Mouse (Mus musculus): ENCODE results near the gene Anxa5.

Gene Anxa5

GRCm38 (mm10) chr3:36475532-36476087, at the start of gene Anxa5, which contains the start of gene 1810062G17Rik:
Anxa5 (minus strand) TSS chr3:36475894.
1810062G17Rik (plus strand) TSS chr3:36475937.
- peak; percentile 100 for DNase-seq (ENCODE audit: low read depth, low spot score)

DNA sequence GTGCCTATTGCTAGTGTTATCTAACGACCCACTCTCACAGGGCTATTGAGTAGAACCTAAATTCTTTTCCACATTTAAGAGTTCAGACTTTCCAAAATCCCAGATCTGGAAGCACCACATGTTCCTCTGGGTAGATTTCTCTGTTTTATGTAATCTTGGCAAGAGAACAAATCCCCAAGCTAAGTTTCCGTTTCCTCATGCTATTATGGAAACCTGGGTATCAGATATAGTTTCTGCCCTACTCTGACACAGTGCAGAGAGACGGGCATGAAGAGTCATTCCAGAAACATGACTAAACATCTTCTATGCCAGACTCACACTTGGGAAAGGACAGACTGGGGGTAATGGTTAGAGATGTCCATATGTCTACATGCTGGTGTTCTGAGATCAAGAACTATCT, 48.8 kb upstream of the Anxa5 start:
- peak; percentile 71 for DNase-seq (ENCODE audit: low read depth, low spot score)

GRCm38 (mm10) chr3:36522137-36522536, 46.4 kb upstream of the Anxa5 start:
- DNase-seq (ENCODE audit: low read depth, low spot score): no peak

GRCm38 (mm10) chr3:36521073-36522060, 45.7 kb upstream of the Anxa5 start, which contains the start of gene Gm11549:
Gm11549 (minus strand) TSS chr3:36521813.
- no peak for DNase-seq (ENCODE audit: low read depth, low spot score)

DNA sequence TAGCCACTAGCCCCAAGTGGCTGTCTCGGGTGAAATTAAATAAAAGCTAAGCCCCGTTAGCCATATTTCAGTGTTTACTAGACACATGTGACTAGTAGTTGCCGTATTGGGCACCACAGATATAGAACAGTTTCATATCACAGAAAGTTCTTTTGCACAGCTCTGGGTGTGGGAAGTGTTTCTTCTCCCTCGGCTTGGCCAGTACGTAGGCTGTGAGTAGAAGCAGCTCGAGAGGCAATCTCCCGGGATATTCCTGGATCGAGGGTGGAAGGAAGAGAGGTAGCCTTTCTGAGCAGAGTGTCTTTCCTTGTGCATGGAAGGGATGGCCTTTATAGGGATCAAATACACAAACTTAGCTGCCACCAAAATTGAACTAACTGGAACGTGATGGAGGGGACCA, 40.5 kb upstream of the Anxa5 start:
- DNase-seq (ENCODE audit: low read depth, low spot score): no peak

GRCm38 (mm10) chr3:36511491-36511890, 35.8 kb upstream of the Anxa5 start:
- no peak for DNase-seq (ENCODE audit: low read depth, low spot score)

DNA sequence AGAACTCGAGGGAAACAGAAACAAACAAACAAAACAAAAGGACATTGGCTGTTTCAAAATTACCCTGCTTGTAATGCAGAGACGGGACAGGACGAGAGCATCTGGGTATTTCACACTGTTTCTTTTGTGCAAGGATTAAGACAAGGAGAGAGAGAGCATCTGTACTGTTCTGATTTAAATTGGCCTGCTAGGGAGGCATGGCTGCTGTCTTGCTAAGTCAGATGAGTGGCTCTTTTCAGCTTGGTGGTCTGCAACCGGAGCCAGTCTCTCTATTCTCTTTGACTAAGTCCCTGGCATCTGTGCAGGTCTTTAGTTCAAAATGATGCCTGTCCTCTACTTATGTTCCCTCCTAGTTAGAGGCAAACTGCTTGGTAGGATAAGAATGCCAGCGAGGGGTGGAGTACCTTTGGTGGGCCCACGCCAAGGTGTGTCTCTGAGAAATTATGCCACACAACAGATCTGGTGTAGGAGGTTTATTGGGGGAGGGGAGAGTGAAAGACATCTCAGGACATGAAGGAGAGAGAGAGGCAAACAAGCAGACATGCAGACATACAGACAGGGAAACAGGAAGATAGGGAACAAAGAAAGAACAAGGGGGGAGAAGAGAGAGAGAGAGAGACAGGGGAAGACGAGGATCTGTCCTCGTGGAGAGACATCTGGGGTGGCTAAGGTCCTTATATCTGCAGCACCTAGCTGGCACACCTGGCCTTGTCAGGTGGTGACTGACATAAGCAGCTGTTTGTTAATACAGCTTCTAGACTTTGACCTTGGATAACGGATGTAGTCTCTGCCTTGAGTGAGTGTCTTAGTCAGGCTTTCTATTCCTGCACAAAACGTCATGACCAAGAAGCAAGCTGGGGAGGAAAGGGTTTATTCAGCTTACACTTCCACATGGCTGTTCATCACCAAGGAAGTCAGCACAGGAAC, 30.4 kb upstream of the Anxa5 start:
- no peak for DNase-seq (ENCODE audit: low read depth, low spot score)

- no peak for DNase-seq (ENCODE audit: low read depth, low spot score)
Observed at GRCm38 (mm10) chr3:36505306-36505705, 29.6 kb upstream of the Anxa5 start.

GRCm38 (mm10) chr3:36501546-36501945, 25.9 kb upstream of the Anxa5 start:
- peak; percentile 25 for DNase-seq (ENCODE audit: low read depth, low spot score)

GRCm38 (mm10) chr3:36500976-36501375, 25.3 kb upstream of the Anxa5 start:
- peak; percentile 81 for DNase-seq (ENCODE audit: low read depth, low spot score)

- DNase-seq (ENCODE audit: low read depth, low spot score): no peak
Observed at GRCm38 (mm10) chr3:36499418-36499817, 23.7 kb upstream of the Anxa5 start.

DNA sequence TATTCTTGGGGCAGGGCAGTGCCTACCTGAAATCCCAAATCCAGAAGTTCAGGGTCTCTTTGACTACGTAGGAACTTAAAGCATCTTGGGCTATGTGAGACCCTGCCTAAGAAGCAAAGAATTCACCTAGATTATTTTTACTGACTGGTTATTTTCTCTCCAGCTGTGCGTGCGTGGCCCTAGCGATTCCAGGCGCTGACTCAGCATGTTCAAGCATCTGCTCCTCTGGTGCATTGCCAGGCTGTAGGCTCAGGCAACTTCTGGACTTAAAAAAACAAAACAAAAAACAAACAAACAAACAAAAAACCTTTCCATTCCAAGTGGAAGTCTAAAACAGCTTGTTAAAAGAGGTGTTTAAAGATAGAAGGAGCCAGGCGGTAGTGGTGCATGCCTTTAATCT, 22.5 kb upstream of the Anxa5 start:
- DNase-seq (ENCODE audit: low read depth, low spot score): no peak

DNA sequence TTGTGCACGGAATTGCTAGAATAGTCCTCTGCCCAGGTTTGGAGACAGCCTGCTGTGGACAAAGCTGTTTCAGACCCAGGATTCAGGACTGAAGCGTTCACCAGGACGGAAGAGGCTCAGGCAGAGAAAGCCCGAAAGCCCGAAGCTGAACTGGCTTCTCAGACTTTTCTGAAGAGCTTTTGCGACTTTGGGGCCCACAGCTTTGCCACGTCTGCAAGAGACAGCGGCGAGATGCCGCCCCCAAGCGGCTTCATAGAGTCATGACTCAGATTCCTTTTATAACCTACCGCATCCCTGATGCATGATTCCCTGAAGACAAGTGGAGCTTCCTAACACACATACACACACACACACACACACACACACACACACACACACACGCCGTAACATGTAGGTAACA, 21.1 kb upstream of the Anxa5 start:
- peak; percentile 93 for DNase-seq (ENCODE audit: low read depth, low spot score)

DNA sequence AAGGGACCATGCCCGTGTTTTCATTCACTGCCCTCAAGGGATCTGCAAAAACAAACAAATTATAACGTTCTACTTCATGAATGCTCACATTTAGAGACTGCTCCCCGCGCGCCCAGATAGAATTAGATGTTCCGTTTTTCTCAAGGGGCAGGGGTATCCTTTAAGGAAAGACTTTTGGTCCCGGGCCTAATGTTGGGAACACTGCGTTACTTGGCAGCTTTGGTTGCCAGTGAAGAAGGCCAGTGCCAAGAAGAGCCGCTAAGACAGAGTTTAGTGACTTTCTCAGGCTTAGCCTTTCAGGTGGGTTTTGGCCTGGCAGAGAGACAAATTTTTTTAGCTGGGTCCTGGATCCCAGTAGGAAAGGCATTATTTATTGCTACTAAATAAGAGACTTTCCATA, 20.6 kb upstream of the Anxa5 start:
- DNase-seq (ENCODE audit: low read depth, low spot score): no peak

DNA sequence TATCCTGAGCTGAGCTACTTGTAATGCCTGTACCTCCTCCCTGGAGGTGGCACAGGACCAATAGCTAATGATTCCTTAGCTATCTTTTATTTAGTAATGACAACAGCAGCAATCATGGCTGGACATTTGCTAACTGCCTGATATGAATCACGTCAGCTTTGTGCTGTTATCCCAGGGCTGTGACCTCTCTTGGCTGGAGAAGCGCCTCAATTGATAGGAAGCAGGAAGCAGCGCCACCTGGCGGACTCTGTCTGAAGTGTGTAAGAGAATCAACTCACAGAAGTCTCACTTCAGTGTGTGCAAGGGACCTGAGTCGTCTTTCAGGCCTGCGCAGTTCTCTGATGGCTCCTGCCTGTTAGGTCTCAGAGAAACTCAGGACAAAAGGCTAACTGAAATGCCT, 19.7 kb upstream of the Anxa5 start:
- peak; percentile 99 for DNase-seq (ENCODE audit: low read depth, low spot score)

DNA sequence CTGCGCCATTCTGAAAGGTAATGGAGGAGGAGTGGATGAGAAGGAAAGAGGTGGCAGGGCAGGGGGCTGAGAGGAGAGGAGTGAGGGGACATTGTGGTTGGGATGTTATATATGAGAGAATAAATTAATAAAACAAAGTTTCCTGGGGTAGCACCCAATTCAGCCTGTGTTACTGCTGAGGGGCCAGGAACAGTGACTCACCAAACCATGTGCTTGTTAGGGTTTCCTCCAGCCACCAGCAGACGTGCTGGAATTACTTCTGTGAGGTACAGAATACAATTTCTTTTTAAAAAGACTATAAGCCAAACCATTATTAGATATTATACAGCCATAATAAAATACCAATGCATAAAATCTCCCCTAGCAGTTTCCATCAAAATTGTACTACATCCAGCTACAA, 18.9 kb upstream of the Anxa5 start:
- peak; percentile 61 for DNase-seq (ENCODE audit: low read depth, low spot score)

GRCm38 (mm10) chr3:36493641-36494283, 18.1 kb upstream of the Anxa5 start:
- DNase-seq (ENCODE audit: low read depth, low spot score): peak; percentile 68

GRCm38 (mm10) chr3:36492716-36493391, 17.2 kb upstream of the Anxa5 start:
- DNase-seq (ENCODE audit: low read depth, low spot score): peak; percentile 69

- DNase-seq (ENCODE audit: low read depth, low spot score): no peak
Observed at GRCm38 (mm10) chr3:36491535-36491934, 15.8 kb upstream of the Anxa5 start.

GRCm38 (mm10) chr3:36489590-36489910, 13.9 kb upstream of the Anxa5 start:
- peak; percentile 49 for DNase-seq (ENCODE audit: low read depth, low spot score)
